Mouse (Mus musculus): ENCODE measurements at regions not wholly inside any gene's neighbourhood (a gene's known extent, or its start where the extent isn't known, plus 50 kb on each side); places are given as distances from the start of the nearest gene placed in this dataset.

- 17% methylated on average over 5 of the region's 5 CpGs for WGBS
- Histone ChIP-seq H3K4me3 (ENCODE audit: low read length) (no peak overlapping the region), H3K4me1 (ENCODE audit: control insufficient read depth, insufficient read depth, low read length) (peaks cover 12% of the 10 kb centered on the region; the same call in 1 of the 2 replicates), H3K9me3 (ENCODE audit: control insufficient read depth, low read length) (no peaks in the 10 kb centered on the region), H3K27ac (ENCODE audit: low read depth, low read length) (peak overlapping the region; percentile 63; the same call in 1 of the 2 replicates), H3K4me2 (replicated peaks; ENCODE audit: low read depth, low read length) (no peak overlapping the region), H3K36me3 (ENCODE audit: control insufficient read depth, insufficient read depth, low read length) (no peaks in the 10 kb centered on the region), H3K9ac (ENCODE audit: low read depth, low read length) (no peak overlapping the region), H3K27me3 (ENCODE audit: control insufficient read depth, insufficient read depth, low read length) (no peaks in the 10 kb centered on the region)
- ATAC-seq (ENCODE audit: low FRiP score, low TSS enrichment), result no peak
These were observed 73.9 kb upstream of the Pitx1 start for GRCm38 (mm10) chr13:55909941-55910340.

GRCm38 (mm10) chr13:55904884-55905283 lies 68.9 kb upstream of the Pitx1 start:
- Histone ChIP-seq H3K4me3 (ENCODE audit: low read length) (no peak overlapping the region), H3K27ac (ENCODE audit: low read depth, low read length) (no peak overlapping the region), H3K9ac (ENCODE audit: low read depth, low read length) (no peak overlapping the region), H3K27me3 (ENCODE audit: control insufficient read depth, insufficient read depth, low read length) (no peaks in the 10 kb centered on the region), H3K4me1 (ENCODE audit: control insufficient read depth, insufficient read depth, low read length) (0 out of 2 replicates have a peak, but pooled peaks cover 7% of the 10 kb centered on the region), H3K36me3 (ENCODE audit: control insufficient read depth, insufficient read depth, low read length) (no peaks in the 10 kb centered on the region), H3K9me3 (ENCODE audit: control insufficient read depth, low read length) (no peaks in the 10 kb centered on the region), H3K4me2 (replicated peaks; ENCODE audit: low read depth, low read length) (no peak overlapping the region)
- WGBS, result 82% methylated on average over 4 of the region's 4 CpGs
- ATAC-seq (ENCODE audit: low FRiP score, low TSS enrichment), result no peak

DNA sequence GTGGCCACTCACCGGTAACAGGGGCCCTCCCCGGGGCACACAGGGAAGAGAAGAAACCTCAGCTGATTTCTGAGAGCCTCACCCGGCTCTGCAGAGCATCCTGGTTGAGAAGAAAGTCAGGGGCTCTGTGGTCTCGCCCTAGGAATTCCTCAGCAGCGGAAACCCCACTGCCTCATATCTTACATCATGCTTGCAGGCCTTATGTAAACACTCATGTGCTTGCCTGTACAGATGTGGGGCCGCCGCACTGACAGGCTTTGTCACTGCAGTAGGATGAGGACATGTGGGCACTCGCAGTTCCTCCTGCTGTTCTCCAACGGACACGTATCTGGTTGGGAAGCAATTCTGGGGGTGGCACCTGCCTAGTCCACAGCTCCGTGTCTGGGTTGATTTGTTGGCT lies 66.3 kb upstream of the Pitx1 start:
- WGBS, result 65% methylated on average over 11 of the region's 11 CpGs
- H3K9ac ChIP-seq (ENCODE audit: low read depth, low read length), result no peak overlapping the region
- no peaks in the 10 kb centered on the region for H3K9me3 ChIP-seq (ENCODE audit: control insufficient read depth, low read length)
- 0 out of 2 replicates have a peak, but pooled peaks cover 3% of the 10 kb centered on the region for H3K4me1 ChIP-seq (ENCODE audit: control insufficient read depth, insufficient read depth, low read length)
- H3K36me3 ChIP-seq (ENCODE audit: control insufficient read depth, insufficient read depth, low read length), result no peaks in the 10 kb centered on the region
- H3K4me3 ChIP-seq (ENCODE audit: low read length), result no peak overlapping the region
- ATAC-seq (ENCODE audit: low FRiP score, low TSS enrichment), result no peak
- H3K27me3 ChIP-seq (ENCODE audit: control insufficient read depth, insufficient read depth, low read length), result peaks cover 5% of the 10 kb centered on the region
- no peak overlapping the region for H3K27ac ChIP-seq (ENCODE audit: low read depth, low read length)
- no peak overlapping the region for H3K4me2 ChIP-seq (replicated peaks; ENCODE audit: low read depth, low read length)

GRCm38 (mm10) chr13:55900190-55900526 lies 64.2 kb upstream of the Pitx1 start:
- Histone ChIP-seq H3K9ac (ENCODE audit: low read depth, low read length) (no peak overlapping the region), H3K4me3 (ENCODE audit: low read length) (no peak overlapping the region), H3K9me3 (ENCODE audit: control insufficient read depth, low read length) (no peaks in the 10 kb centered on the region), H3K27ac (ENCODE audit: low read depth, low read length) (no peak overlapping the region), H3K4me1 (ENCODE audit: control insufficient read depth, insufficient read depth, low read length) (0 out of 2 replicates have a peak, but pooled peaks cover 3% of the 10 kb centered on the region), H3K36me3 (ENCODE audit: control insufficient read depth, insufficient read depth, low read length) (no peaks in the 10 kb centered on the region), H3K4me2 (replicated peaks; ENCODE audit: low read depth, low read length) (no peak overlapping the region), H3K27me3 (ENCODE audit: control insufficient read depth, insufficient read depth, low read length) (peaks cover 7% of the 10 kb centered on the region)
- peak; percentile 55; the same call in 1 of the 2 replicates for ATAC-seq (ENCODE audit: low FRiP score, low TSS enrichment)
- 46% methylated on average over 4 of the region's 4 CpGs for WGBS

DNA sequence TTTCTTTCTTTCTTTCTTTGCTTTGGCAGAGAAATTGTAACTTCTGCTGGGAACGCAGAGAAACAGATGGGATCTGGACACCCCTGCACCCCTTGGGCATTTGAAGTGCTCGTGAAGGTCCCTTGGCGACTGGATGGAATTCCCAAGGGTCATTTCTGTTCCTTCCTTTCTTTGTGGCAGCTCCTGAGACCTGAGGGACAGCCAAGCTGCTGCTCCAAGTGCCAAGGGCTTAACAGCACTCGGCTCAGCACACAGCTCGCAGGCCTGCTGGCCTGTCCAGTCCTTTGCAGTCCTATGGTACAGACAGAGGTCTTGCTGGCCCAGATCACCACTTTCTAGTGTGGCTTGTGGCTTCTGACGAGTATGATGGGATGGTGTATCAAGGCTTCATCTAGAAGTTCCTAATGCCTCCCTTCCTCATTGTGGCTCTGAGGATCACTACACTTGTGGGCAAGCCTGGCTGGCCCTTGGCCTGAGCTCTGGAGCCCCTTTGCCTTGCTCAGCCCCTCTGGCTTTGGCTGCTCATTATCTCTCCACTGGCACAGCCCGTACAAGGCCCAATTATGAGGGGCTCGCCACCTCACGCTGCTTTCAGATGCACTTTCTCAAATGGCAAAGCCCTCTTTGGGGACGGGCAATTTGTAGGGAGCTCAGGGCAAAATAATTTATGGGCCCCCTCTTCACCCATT lies 63.7 kb upstream of the Pitx1 start:
- ATAC-seq (ENCODE audit: low FRiP score, low TSS enrichment), result no peak
- no peak overlapping the region for H3K27ac ChIP-seq (ENCODE audit: low read depth, low read length)
- peaks cover 7% of the 10 kb centered on the region for H3K27me3 ChIP-seq (ENCODE audit: control insufficient read depth, insufficient read depth, low read length)
- no peak overlapping the region for H3K9ac ChIP-seq (ENCODE audit: low read depth, low read length)
- 0 out of 2 replicates have a peak, but pooled peaks cover 3% of the 10 kb centered on the region for H3K4me1 ChIP-seq (ENCODE audit: control insufficient read depth, insufficient read depth, low read length)
- no peak overlapping the region for H3K4me2 ChIP-seq (replicated peaks; ENCODE audit: low read depth, low read length)
- no peaks in the 10 kb centered on the region for H3K9me3 ChIP-seq (ENCODE audit: control insufficient read depth, low read length)
- H3K36me3 ChIP-seq (ENCODE audit: control insufficient read depth, insufficient read depth, low read length), result no peaks in the 10 kb centered on the region
- H3K4me3 ChIP-seq (ENCODE audit: low read length), result no peak overlapping the region
- WGBS, result 55% methylated on average over 10 of the region's 10 CpGs

GRCm38 (mm10) chr13:55898999-55899398 lies 63.0 kb upstream of the Pitx1 start:
- Histone ChIP-seq H3K27ac (ENCODE audit: low read depth, low read length) (no peak overlapping the region), H3K4me1 (ENCODE audit: control insufficient read depth, insufficient read depth, low read length) (0 out of 2 replicates have a peak, but pooled peaks cover 3% of the 10 kb centered on the region), H3K4me2 (replicated peaks; ENCODE audit: low read depth, low read length) (no peak overlapping the region), H3K4me3 (ENCODE audit: low read length) (no peak overlapping the region), H3K9me3 (ENCODE audit: control insufficient read depth, low read length) (no peaks in the 10 kb centered on the region), H3K27me3 (ENCODE audit: control insufficient read depth, insufficient read depth, low read length) (peaks cover 7% of the 10 kb centered on the region), H3K36me3 (ENCODE audit: control insufficient read depth, insufficient read depth, low read length) (no peaks in the 10 kb centered on the region), H3K9ac (ENCODE audit: low read depth, low read length) (no peak overlapping the region)
- no peak for ATAC-seq (ENCODE audit: low FRiP score, low TSS enrichment)
- 36% methylated on average over 8 of the region's 8 CpGs for WGBS

DNA sequence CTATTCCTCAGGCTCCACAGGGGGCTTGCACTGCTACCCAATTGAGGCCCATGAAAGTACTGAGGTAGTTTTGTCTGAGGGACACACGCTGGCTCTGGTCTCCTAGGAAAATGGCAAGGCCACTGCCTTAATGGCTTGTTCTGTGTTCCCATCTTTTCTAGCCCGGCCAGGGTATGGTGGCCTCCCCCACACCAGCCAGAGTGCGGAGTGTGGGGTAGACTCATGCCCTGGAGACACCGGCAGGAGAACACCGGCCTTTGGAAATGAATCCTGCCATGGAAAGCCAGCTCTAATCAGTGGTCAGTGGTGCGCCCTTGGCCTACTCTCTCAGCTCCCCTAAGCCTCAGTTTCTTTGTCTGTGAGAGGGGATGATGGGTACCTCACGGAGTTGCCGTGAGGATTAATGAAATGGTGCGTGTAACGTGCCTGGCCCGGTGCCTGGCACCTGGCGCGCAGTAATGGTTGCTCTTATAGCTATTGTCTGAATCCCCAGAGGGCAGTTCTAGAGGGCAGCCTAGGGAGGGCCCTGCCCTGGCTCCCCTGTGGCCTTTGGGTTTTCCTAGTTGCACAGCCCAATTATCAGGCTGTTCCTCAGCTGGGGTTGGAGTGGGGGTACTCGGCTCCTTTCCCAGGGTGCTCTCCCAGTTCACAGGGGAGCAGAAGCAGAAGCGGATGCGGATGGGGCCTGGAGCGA lies 62.4 kb upstream of the Pitx1 start:
- H3K36me3 ChIP-seq (ENCODE audit: control insufficient read depth, insufficient read depth, low read length), result no peaks in the 10 kb centered on the region
- no peak overlapping the region for H3K4me3 ChIP-seq (ENCODE audit: low read length)
- no peak for ATAC-seq (ENCODE audit: low FRiP score, low TSS enrichment)
- H3K4me2 ChIP-seq (replicated peaks; ENCODE audit: low read depth, low read length), result no peak overlapping the region
- H3K9me3 ChIP-seq (ENCODE audit: control insufficient read depth, low read length), result no peaks in the 10 kb centered on the region
- peaks cover 7% of the 10 kb centered on the region for H3K27me3 ChIP-seq (ENCODE audit: control insufficient read depth, insufficient read depth, low read length)
- H3K4me1 ChIP-seq (ENCODE audit: control insufficient read depth, insufficient read depth, low read length), result 0 out of 2 replicates have a peak, but pooled peaks cover 3% of the 10 kb centered on the region
- H3K9ac ChIP-seq (ENCODE audit: low read depth, low read length), result no peak overlapping the region
- H3K27ac ChIP-seq (ENCODE audit: low read depth, low read length), result no peak overlapping the region
- 69% methylated on average over 17 of the region's 17 CpGs for WGBS

- Histone ChIP-seq H3K27ac (ENCODE audit: low read depth, low read length) (no peak overlapping the region), H3K36me3 (ENCODE audit: control insufficient read depth, insufficient read depth, low read length) (no peaks in the 10 kb centered on the region), H3K9ac (ENCODE audit: low read depth, low read length) (no peak overlapping the region), H3K4me3 (ENCODE audit: low read length) (no peak overlapping the region), H3K9me3 (ENCODE audit: control insufficient read depth, low read length) (no peaks in the 10 kb centered on the region), H3K4me2 (replicated peaks; ENCODE audit: low read depth, low read length) (no peak overlapping the region), H3K27me3 (ENCODE audit: control insufficient read depth, insufficient read depth, low read length) (peaks cover 7% of the 10 kb centered on the region), H3K4me1 (ENCODE audit: control insufficient read depth, insufficient read depth, low read length) (0 out of 2 replicates have a peak, but pooled peaks cover 3% of the 10 kb centered on the region)
- 83% methylated on average over 5 of the region's 5 CpGs for WGBS
- ATAC-seq (ENCODE audit: low FRiP score, low TSS enrichment), result no peak
These were observed 59.5 kb upstream of the Pitx1 start for GRCm38 (mm10) chr13:55895505-55895904.
